Mouse (Mus musculus) 3T3-L1 (cell line): ENCODE results near the gene Clrn1.

Experiments
- DNase-seq: peaks from one replicate; pipeline ENCODE4 v3.0.0-alpha.2; 2015; ENCODE audit warnings: low read depth, low spot score

The Clrn1 gene

GRCm38 (mm10) chr3:58831586-58831985, 53.6 kb downstream of the Clrn1 start:
- no peak for DNase-seq

GRCm38 (mm10) chr3:58829926-58830325, 55.2 kb downstream of the Clrn1 start:
- DNase-seq = no peak

GRCm38 (mm10) chr3:58828366-58829153, 56.6 kb downstream of the Clrn1 start:
- no peak for DNase-seq

- no peak for DNase-seq
Measured at GRCm38 (mm10) chr3:58826266-58826665, 58.9 kb downstream of the Clrn1 start.

GRCm38 (mm10) chr3:58822211-58822610, 62.9 kb downstream of the Clrn1 start, which contains the start of gene Mindy4b-ps:
Gene Mindy4b-ps (minus strand): TSS chr3:58822311.
- DNase-seq = no peak

GRCm38 (mm10) chr3:58817337-58817736, 67.8 kb downstream of the Clrn1 start:
- no peak for DNase-seq

- no peak for DNase-seq
Measured at GRCm38 (mm10) chr3:58814191-58814590, 70.9 kb downstream of the Clrn1 start.

GRCm38 (mm10) chr3:58810353-58810752, 74.8 kb downstream of the Clrn1 start:
- DNase-seq = no peak

- no peak for DNase-seq
Measured at GRCm38 (mm10) chr3:58809111-58809915, 75.8 kb downstream of the Clrn1 start.

GRCm38 (mm10) chr3:58808636-58809035, 76.5 kb downstream of the Clrn1 start:
- no peak for DNase-seq

GRCm38 (mm10) chr3:58804745-58805144, 80.4 kb downstream of the Clrn1 start:
- no peak for DNase-seq

- DNase-seq = no peak
Measured at GRCm38 (mm10) chr3:58798676-58799075, 86.5 kb downstream of the Clrn1 start.

GRCm38 (mm10) chr3:58798245-58798644, 86.9 kb downstream of the Clrn1 start:
- no peak for DNase-seq
